Mouse (Mus musculus) myocyte (in vitro differentiated cells): ENCODE data around the gene Sgta. TPM values are rescaled to one million over a fixed set of nuclear protein-coding genes. Genes with fewer than 3 reads are reported as not detected.

Source experiments
- H3K27me3 ChIP-seq: one replicate; pipeline ENCODE4 v1.6.1; 2011; ENCODE audit not compliant: control insufficient read depth, insufficient read depth, insufficient read length
- H3K36me3 ChIP-seq: one replicate; pipeline ENCODE4 v1.6.1; 2011; ENCODE audit not compliant: control insufficient read depth, insufficient read depth
- H3K4me2 ChIP-seq: one replicate; pipeline ENCODE4 v1.6.1; 2011; ENCODE audit warnings: low read depth, control low read depth
- H3K4me3 ChIP-seq: one replicate; pipeline ENCODE4 v1.5.1; 2011; ENCODE audit warnings: mild to moderate bottlenecking, control low read depth, moderate library complexity
- H3K79me2 ChIP-seq: one replicate; pipeline ENCODE4 v1.6.1; 2011; ENCODE audit not compliant: control insufficient read depth, insufficient read depth
- H3ac ChIP-seq: one replicate; pipeline ENCODE4 v1.6.1; 2011; ENCODE audit not compliant: control insufficient read depth, insufficient read length
- CEBPB ChIP-seq: IDR thresholded peaks from 2 replicates; pipeline ENCODE4 v1.6.1; 2011; ENCODE audit warnings: mild to moderate bottlenecking, moderate library complexity; ENCODE audit not compliant: poor library complexity, insufficient read depth, severe bottlenecking
- E2F4 ChIP-seq: IDR thresholded peaks from one replicate; pipeline ENCODE4 v1.6.1; 2011; ENCODE audit warnings: mild to moderate bottlenecking, control low read depth, moderate library complexity; ENCODE audit not compliant: insufficient read depth
- MAX ChIP-seq: IDR thresholded peaks from one replicate; pipeline ENCODE4 v1.6.1; 2011; ENCODE audit warnings: low read depth, mild to moderate bottlenecking, control low read depth
- MYOD1 ChIP-seq, 3 experiments: IDR thresholded peaks; one replicate each; pipeline ENCODE4 v1.6.1; 2011; ENCODE audit warnings: control low read depth in 2 of 3, low read depth in 2 of 3, mild to moderate bottlenecking in 2 of 3, moderate library complexity in 1 of 3; ENCODE audit not compliant: insufficient read length in 2 of 3, control insufficient read depth in 1 of 3
- MYOG ChIP-seq, 3 experiments: IDR thresholded peaks; one replicate each; pipeline ENCODE4 v1.6.1; 2011; ENCODE audit warnings: control low read depth in 2 of 3, low read depth in 2 of 3, mild to moderate bottlenecking in 2 of 3; ENCODE audit not compliant: insufficient read length in 2 of 3, control insufficient read depth in 1 of 3, insufficient read depth in 1 of 3
- POLR2A ChIP-seq: IDR thresholded peaks from one replicate; pipeline ENCODE4 v1.6.1; 2011; ENCODE audit warnings: low read depth, mild to moderate bottlenecking, control low read depth, moderate library complexity; ENCODE audit not compliant: insufficient read length
- POLR2AphosphoS2 ChIP-seq: IDR thresholded peaks from one replicate; pipeline ENCODE4 v1.6.1; 2011; ENCODE audit warnings: low read depth, control low read depth; ENCODE audit not compliant: insufficient read length
- REST ChIP-seq: IDR thresholded peaks from one replicate; pipeline ENCODE4 v1.6.1; 2011; ENCODE audit warnings: mild to moderate bottlenecking, control low read depth, moderate library complexity; ENCODE audit not compliant: insufficient read depth, insufficient read length
- SRF ChIP-seq: IDR thresholded peaks from one replicate; pipeline ENCODE4 v1.6.1; 2011; ENCODE audit warnings: low read depth; ENCODE audit not compliant: control insufficient read depth, insufficient read length
- TCF12 ChIP-seq: IDR thresholded peaks from one replicate; pipeline ENCODE4 v1.6.1; 2011; ENCODE audit warnings: mild to moderate bottlenecking, control low read depth; ENCODE audit not compliant: poor library complexity, insufficient read depth, severe bottlenecking
- TCF3 ChIP-seq: IDR thresholded peaks from one replicate; pipeline ENCODE4 v1.6.1; 2011; ENCODE audit warnings: low read depth, control low read depth; ENCODE audit not compliant: insufficient read length
- USF1 ChIP-seq: IDR thresholded peaks from one replicate; pipeline ENCODE4 v1.6.1; 2011; ENCODE audit warnings: low read depth, mild to moderate bottlenecking, control low read depth, moderate library complexity
- polyA plus RNA-seq: library from polyadenylated mRNA; unstranded; fragments of >200 nt; fragmentation: generic; extraction: Trizol; gene quantifications from one replicate; pipeline ENCODE4 v1.2.1, GENCODE M21; 2012; ENCODE audit warnings: missing spikeins

Gene Sgta
- 192 TPM for polyA plus RNA-seq

DNA sequence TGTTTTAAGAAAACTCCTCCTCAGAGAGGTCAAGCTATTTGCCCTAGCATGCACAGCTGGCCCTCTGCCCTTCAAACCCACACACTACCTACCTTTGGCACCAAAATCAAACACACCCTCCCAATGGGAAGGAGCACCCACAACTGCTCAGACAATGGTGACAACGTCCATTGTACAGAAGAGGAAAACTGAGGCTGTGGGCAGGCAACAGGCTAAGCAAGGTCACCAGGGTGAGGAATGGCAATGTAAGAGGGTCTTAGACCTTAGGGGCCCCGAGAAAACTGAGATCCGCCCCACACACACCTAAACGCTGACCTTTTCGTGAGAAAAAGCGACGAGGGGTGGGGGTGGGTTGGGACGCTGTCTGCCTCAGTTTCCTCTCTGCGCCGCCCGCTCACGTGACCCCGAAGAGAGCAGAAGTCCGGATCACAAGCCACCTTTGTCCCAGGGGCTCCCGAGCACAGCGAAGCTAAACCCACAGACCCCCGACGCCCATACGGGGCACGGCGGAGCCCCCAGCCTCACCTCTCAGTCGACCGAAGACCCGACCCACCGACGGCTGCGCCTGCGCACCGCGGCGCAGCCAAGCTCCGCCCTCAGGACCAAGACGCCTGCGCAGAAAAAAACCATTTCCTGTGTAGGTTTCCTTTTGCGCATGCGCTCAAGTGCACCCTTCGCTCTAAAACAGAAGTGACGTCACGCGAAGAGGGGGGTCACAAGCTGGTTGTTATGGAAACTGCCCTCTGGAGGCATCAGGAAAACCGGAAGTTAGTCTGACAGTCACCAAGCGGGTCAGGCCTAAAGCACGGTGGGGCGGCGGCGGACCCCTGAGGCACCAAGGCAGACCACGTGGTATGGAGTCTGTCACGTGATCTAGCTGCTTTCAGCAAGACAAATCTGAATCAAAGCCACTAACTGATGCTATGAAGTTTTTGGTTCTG is at the start of gene Sgta:
Sgta (minus strand) TSS at position 579 of the 941 bp plus-strand sequence.
- Histone ChIP-seq H3K27me3 (no peaks in the 10 kb centered on the region), H3K4me3 (peak within 1 kb of the TSS; percentile 94), H3K36me3 (no peaks in the 10 kb centered on the region), H3ac (peak within 1 kb of the TSS; percentile 62), H3K79me2 (peaks cover 51% of the 10 kb centered on the region), H3K4me2 (peak within 1 kb of the TSS; percentile 96)
- TF ChIP-seq MAX (no peak), MYOD1 (IDR thresholded peaks at IDR 0.05; ENCODE audit: control insufficient read depth in 1 of 3, insufficient read length in 2 of 3, low read depth in 2 of 3) (no peak), E2F4 (no peak), TCF3 (no peak), POLR2AphosphoS2 (peak; percentile 65), REST (no peak), TCF12 (no peak), USF1 (peak; percentile 97), MYOG (IDR thresholded peaks at IDR 0.05; ENCODE audit: control insufficient read depth in 1 of 3, insufficient read depth in 1 of 3, insufficient read length in 2 of 3, low read depth in 2 of 3) (no peak), POLR2A (peak; percentile 64), CEBPB (no peak), SRF (no peak)

DNA sequence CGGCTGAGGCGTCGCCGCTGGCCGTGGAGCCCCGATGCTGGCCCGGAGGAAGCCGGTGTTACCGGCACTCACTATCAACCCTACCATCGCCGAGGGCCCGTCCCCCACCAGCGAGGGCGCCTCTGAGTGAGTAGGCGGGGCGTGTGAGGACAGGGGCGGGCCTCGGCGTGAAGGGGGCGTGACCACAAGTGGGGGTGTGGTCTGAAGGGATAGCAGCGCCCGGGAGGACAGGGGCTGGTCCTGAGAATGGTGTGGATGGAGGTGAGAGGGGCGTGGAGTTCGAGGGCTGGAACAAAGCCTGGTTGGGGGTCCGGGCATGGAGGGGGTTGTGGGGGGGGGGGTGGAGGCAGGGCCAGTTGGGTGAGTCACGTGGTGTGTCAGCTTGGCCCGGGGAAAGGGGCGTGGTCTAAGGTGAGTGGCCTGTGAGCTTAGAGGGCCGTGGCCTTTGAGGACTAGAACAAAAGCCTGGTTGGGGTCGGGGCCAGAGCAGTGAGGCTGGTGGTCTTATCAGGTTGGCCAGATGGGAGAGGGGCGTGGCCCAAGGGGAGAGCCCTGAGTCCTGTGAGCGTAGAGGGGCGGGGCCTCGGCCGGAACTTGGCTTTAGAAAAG is 46.2 kb upstream of the Sgta start:
- Histone ChIP-seq H3K36me3 (peaks cover 15% of the 10 kb centered on the region), H3K79me2 (peaks cover 50% of the 10 kb centered on the region), H3K4me3 (peak overlapping the region; percentile 77)

DNA sequence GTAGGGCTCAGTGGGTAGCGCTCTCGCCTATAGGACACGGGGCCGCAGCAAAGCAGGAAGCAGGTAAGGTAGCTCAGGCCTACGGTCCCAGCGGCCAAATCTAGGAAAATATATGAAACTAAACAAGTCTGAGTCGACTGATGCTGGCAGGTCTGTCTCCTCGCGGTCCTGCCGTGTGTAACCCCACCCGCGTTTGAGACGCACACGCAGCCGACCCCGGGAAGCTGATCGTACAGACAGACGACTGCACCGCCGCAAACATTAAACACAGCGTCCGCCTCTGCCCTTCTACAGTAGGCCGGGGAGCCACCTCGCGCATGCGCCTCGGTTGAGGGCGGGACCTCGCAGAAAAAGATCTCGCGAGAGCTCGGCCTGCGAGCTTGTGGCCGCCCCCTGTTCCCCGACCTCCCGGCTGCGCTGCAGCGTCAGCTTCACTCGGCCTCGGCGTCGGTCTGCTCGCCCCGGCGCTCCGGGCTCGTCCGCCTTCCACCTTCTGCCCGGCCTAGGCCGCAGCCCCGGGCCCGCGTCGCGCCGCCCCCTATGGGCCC is 45.7 kb upstream of the Sgta start, which contains the start of gene Map2k2:
Map2k2 (plus strand) TSS at position 351 of the 548 bp plus-strand sequence.
- Histone ChIP-seq H3ac (peak within 1 kb of the TSS; percentile 50), H3K36me3 (peaks cover 10% of the 10 kb centered on the region), H3K4me3 (peak within 1 kb of the TSS; percentile 77), H3K27me3 (no peaks in the 10 kb centered on the region), H3K79me2 (peaks cover 45% of the 10 kb centered on the region), H3K4me2 (peak within 1 kb of the TSS; percentile 97)
- peak in 1 of 3 experiments; percentile 18 for TF ChIP-seq MYOD1 (IDR thresholded peaks at IDR 0.05; ENCODE audit: control insufficient read depth in 1 of 3, insufficient read length in 2 of 3, low read depth in 2 of 3)
- no peak for TF ChIP-seq E2F4
- no peak for TF ChIP-seq TCF12
- no peak for TF ChIP-seq USF1
- TF ChIP-seq POLR2AphosphoS2: peak; percentile 99
- no peak for TF ChIP-seq TCF3
- TF ChIP-seq POLR2A: peak; percentile 98
- TF ChIP-seq REST: no peak
- TF ChIP-seq MYOG (IDR thresholded peaks at IDR 0.05; ENCODE audit: control insufficient read depth in 1 of 3, insufficient read depth in 1 of 3, insufficient read length in 2 of 3, low read depth in 2 of 3): peak in 1 of 3 experiments; percentile 17

More for the DNA sequence above, 46.2 kb upstream of the Sgta start:
- Histone ChIP-seq H3ac (peak overlapping the region; percentile 50), H3K4me2 (peak overlapping the region; percentile 92), H3K27me3 (no peaks in the 10 kb centered on the region)
- TF ChIP-seq USF1 (peak; percentile 77), MAX (no peak)

DNA sequence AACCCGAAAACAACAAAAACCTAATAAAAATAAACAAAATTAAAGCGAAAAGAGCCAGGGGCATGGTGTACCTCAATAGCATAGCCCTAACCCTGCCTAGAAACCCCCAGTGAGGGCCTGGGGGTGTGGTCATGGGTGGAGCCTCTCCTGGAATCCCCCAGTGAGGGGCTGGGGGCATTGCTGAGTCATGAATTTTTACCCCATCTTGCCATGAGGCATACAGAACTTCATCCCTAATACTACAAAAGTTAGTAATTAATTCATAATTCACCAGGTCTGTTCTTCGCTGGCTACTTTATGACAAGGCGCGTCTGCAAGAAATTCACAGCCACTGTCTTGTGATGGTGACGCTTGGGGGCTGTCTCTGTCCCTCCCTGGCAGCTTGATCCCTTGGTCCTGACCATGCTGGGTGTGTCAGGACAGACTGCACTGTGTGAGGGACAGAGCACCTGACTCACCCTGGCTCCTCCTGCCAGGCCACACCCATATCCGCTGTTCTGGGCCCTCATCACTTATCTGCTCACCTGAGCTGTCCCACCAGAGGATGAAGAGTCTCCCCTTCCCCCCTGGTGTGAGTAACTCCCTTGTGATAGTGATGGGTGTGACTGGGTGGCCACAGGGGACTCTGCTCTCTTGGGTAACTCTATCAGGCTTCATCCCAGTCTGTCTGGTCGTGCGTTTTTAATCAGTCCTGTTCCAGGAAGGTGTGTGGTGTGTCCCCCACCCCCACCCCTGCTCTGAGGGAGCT is 35.1 kb upstream of the Sgta start:
- Histone ChIP-seq H3K79me2 (no peaks in the 10 kb centered on the region), H3K4me2 (no peak overlapping the region), H3K4me3 (no peak overlapping the region), H3K27me3 (peaks cover 13% of the 10 kb centered on the region), H3K36me3 (no peaks in the 10 kb centered on the region), H3ac (no peak overlapping the region)
- TF ChIP-seq REST (no peak), POLR2A (no peak)
